Mouse (Mus musculus) embryonic facial prominence, embryonic 12.5 days (tissue): Measurements from ENCODE around the gene Dnajc22. TPM values are rescaled to one million over a fixed set of nuclear protein-coding genes. Genes with fewer than 3 reads are reported as not detected.
A peak's percentile ranks its signal among the peaks of the same experiment; 100 is the strongest.
"Not testable (repeated sequence)": the region's sequence is repeated elsewhere in the genome, so short reads cannot be mapped to it uniquely, and the experiment has no call there.

Experiments
- ATAC-seq: fragments of 200-750 bp; cut with Nextera tagmentation; 2 replicates; pipeline ENCODE4 v1.8.0; 2017; ENCODE audit not compliant: insufficient number of reproducible peaks, insufficient read depth, low FRiP score, low TSS enrichment
- H3K27ac ChIP-seq: fragments of 300-500 bp; sonication (generic); 2 replicates; pipeline ENCODE4 v1.5.1; 2016; ENCODE audit warnings: mild to moderate bottlenecking
- H3K27me3 ChIP-seq: fragments of 300-500 bp; sonication (generic); 2 replicates; pipeline ENCODE4 v1.6.1; 2016; ENCODE audit warnings: mild to moderate bottlenecking, moderate library complexity
- H3K36me3 ChIP-seq: fragments of 300-500 bp; sonication (generic); 2 replicates; pipeline ENCODE4 v1.6.1; 2016; ENCODE audit warnings: mild to moderate bottlenecking
- H3K4me1 ChIP-seq: fragments of 300-500 bp; sonication (generic); 2 replicates; pipeline ENCODE4 v1.6.1; 2016
- H3K4me2 ChIP-seq: fragments of 300-500 bp; sonication (generic); replicated peaks from 2 replicates; pipeline ENCODE4 v1.6.1; 2016; ENCODE audit warnings: mild to moderate bottlenecking, moderate library complexity
- H3K4me3 ChIP-seq: fragments of 300-500 bp; sonication (generic); 2 replicates; pipeline ENCODE4 v1.5.1; 2016; ENCODE audit warnings: mild to moderate bottlenecking
- H3K9ac ChIP-seq: fragments of 300-500 bp; sonication (generic); 2 replicates; pipeline ENCODE4 v1.6.1; 2016; ENCODE audit warnings: mild to moderate bottlenecking, moderate library complexity
- H3K9me3 ChIP-seq: fragments of 300-500 bp; sonication (generic); 2 replicates; pipeline ENCODE4 v1.6.1; 2016; ENCODE audit warnings: mild to moderate bottlenecking, moderate library complexity
- WGBS: fragments of 180-500 bp; shearing (Covaris S2); methylation state at CpG from one replicate; pipeline ENCODE4 v1.1.7; 2016; 5-methylcytosine and 5-hydroxymethylcytosine counted together
- polyA plus RNA-seq: library from polyadenylated mRNA; unstranded; fragments of >200 nt; fragmentation: Nextera tagmentation; extraction: Ambion mirVana; gene quantifications from 2 replicates; pipeline ENCODE4 v1.2.1, GENCODE M21; 2016

Dnajc22 gene
- polyA plus RNA-seq: 0.70 and 0.75 TPM in 2 replicates

DNA sequence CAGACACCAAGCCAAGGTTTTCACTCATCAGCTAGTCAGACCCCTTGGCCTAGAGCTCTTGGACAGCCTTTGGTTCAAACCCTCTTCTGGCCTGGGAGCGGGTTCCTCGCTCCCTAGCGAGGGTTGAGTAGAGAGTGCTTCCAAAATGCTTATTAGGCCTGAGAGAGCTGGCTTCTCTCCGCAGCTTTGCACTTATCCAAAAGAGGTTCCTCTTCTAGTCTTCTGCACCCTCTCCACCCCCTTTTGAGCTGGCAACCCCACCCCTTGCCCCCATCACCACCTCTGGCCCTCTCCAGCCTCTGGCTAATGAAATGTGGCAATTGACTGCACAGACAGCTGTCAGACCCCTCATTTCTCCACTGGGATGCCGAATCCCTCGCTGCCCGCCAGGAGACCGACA, at the start of gene Dnajc22:
Gene Dnajc22 (plus strand): TSS at position 301 of the 400 bp plus-strand sequence.
- 15% methylated on average over 8 of the region's 8 CpGs for WGBS
- peaks cover 49% of the 10 kb centered on the region for H3K4me1 ChIP-seq
- H3K4me2 ChIP-seq: peak within 1 kb of the TSS; percentile 85
- no peaks in the 10 kb centered on the region for H3K9me3 ChIP-seq
- no peaks in the 10 kb centered on the region for H3K36me3 ChIP-seq
- no peak for ATAC-seq
- H3K9ac ChIP-seq: peak within 1 kb of the TSS; percentile 42
- H3K27me3 ChIP-seq: peaks cover 97% of the 10 kb centered on the region
- H3K4me3 ChIP-seq: peak within 1 kb of the TSS; percentile 43
- no peak within 1 kb of the TSS for H3K27ac ChIP-seq

DNA sequence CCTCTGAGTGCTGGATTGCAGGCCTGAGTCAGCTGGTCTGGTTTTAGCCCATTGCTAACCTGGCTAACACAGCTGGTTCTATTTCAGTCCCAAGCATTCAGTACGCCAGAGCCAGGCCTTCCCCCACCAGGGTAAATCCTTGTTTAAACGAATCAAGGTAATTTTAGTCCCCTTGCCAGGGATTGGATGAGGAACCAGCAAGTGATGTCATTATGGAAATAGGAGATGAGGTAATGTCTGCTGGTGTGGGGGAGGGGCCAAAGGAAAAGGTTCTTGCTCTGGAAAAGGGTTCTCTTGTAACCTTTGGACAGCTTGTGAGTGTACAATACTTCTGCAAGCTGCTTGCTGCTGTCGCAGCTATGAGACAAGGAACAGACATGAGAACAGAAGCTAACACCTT, 48.1 kb upstream of the Dnajc22 start:
- no peak overlapping the region for H3K9ac ChIP-seq
- no peak overlapping the region for H3K27ac ChIP-seq
- H3K36me3 ChIP-seq: no peaks in the 10 kb centered on the region
- H3K4me2 ChIP-seq: no peak overlapping the region
- ATAC-seq: no peak
- H3K4me3 ChIP-seq: no peak overlapping the region
- WGBS: 32% methylated on average over 3 of the region's 3 CpGs
- no peaks in the 10 kb centered on the region for H3K27me3 ChIP-seq
- 0 out of 2 replicates have a peak, but pooled peaks cover 7% of the 10 kb centered on the region for H3K4me1 ChIP-seq
- H3K9me3 ChIP-seq: no peaks in the 10 kb centered on the region

DNA sequence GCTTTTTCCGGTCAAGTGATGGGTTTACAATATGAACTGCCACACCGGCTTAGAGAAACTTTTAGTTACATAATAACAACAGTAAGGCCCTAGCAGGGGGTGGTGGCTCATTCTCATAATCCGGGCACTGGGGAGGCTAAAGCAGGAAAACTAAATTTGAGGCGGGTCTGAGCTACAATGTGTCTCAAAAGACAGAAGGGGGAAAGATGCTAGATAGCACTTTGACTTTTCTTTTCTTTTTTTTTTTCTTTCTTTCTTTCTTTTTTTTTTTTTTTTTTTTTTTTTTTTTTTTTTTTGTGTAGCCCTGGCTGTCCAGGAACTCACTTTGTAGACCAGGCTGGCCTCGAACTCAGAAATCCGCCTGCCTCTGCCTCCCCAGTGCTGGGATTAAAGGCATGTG, 47.2 kb upstream of the Dnajc22 start:
- not testable (repeated sequence) for H3K9me3 ChIP-seq, H3K4me2 ChIP-seq, H3K4me3 ChIP-seq, H3K9ac ChIP-seq, H3K27me3 ChIP-seq, ATAC-seq, H3K27ac ChIP-seq, H3K4me1 ChIP-seq, H3K36me3 ChIP-seq
- WGBS: 86% methylated on average over 6 of the region's 6 CpGs

GRCm38 (mm10) chr15:99049473-99050253, 43.3 kb upstream of the Dnajc22 start:
- no peak overlapping the region for H3K4me2 ChIP-seq
- no peaks in the 10 kb centered on the region for H3K36me3 ChIP-seq
- no peaks in the 10 kb centered on the region for H3K9me3 ChIP-seq
- peaks cover 7% of the 10 kb centered on the region for H3K4me1 ChIP-seq
- peaks cover 28% of the 10 kb centered on the region for H3K27me3 ChIP-seq
- no peak overlapping the region for H3K27ac ChIP-seq
- 32% methylated on average over 13 of the region's 13 CpGs for WGBS
- no peak overlapping the region for H3K4me3 ChIP-seq
- no peak for ATAC-seq
- no peak overlapping the region for H3K9ac ChIP-seq

DNA sequence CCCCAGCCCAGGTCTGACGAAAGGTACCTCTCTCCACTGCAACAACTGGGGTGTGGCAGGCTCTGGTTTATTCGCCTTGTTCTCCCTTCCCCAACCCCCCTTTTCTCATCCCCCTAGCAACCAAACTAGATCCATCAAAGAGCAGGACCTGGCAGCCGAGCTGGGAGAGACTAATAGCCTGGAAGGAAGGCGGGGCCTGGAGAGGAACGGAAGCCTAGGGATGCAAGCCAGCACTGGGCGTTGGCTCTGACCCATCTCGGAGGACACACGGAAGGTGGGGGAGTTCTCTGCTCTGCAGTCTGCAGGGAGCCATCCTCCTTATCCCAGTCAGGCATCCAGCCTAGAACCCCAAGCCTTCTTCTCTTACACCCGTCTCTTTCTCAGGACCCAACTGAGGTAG, 39.6 kb upstream of the Dnajc22 start:
- no peak for ATAC-seq
- Histone ChIP-seq H3K27me3 (peaks cover 65% of the 10 kb centered on the region), H3K9me3 (no peaks in the 10 kb centered on the region), H3K4me1 (peaks cover 21% of the 10 kb centered on the region), H3K36me3 (no peaks in the 10 kb centered on the region), H3K27ac (no peak overlapping the region), H3K9ac (no peak overlapping the region), H3K4me2 (no peak overlapping the region), H3K4me3 (no peak overlapping the region)
- 12% methylated on average over 9 of the region's 9 CpGs for WGBS

DNA sequence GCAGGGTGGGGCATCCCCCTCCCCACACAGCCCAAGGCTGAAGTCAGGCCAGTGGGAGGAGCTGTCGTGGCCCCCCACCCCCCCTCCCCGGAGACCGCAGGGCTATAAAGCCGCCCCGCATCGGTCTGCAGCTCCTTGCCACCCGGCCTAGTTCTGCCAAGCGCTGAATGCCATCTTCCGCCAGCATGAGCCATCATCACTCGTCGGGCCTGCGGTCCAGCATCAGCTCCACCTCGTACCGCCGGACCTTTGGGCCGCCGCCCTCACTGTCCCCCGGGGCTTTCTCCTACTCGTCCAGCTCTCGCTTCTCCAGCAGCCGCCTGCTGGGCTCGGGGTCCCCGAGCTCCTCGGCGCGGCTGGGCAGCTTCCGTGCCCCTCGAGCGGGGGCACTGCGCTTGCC, 37.9 kb upstream of the Dnajc22 start, which contains the start of gene Prph:
Gene Prph (plus strand): TSS at position 135 of the 400 bp plus-strand sequence.
- Histone ChIP-seq H3K9ac (peak within 1 kb of the TSS; percentile 45), H3K4me1 (peaks cover 21% of the 10 kb centered on the region), H3K4me3 (peak within 1 kb of the TSS; percentile 38), H3K27ac (no peak within 1 kb of the TSS), H3K36me3 (no peaks in the 10 kb centered on the region), H3K9me3 (no peaks in the 10 kb centered on the region), H3K4me2 (peak within 1 kb of the TSS; percentile 65), H3K27me3 (peaks cover 80% of the 10 kb centered on the region)
- WGBS: 3% methylated on average over 30 of the region's 30 CpGs
- no peak for ATAC-seq

GRCm38 (mm10) chr15:99055511-99055961, 37.4 kb upstream of the Dnajc22 start:
- under 1% methylated on average over 37 of the region's 37 CpGs for WGBS
- no peak for ATAC-seq
- Histone ChIP-seq H3K9me3 (no peaks in the 10 kb centered on the region), H3K27ac (no peak overlapping the region), H3K4me3 (peak overlapping the region; percentile 38), H3K9ac (peak overlapping the region; percentile 45), H3K36me3 (no peaks in the 10 kb centered on the region), H3K27me3 (peaks cover 77% of the 10 kb centered on the region), H3K4me2 (peak overlapping the region; percentile 65), H3K4me1 (peaks cover 21% of the 10 kb centered on the region)

DNA sequence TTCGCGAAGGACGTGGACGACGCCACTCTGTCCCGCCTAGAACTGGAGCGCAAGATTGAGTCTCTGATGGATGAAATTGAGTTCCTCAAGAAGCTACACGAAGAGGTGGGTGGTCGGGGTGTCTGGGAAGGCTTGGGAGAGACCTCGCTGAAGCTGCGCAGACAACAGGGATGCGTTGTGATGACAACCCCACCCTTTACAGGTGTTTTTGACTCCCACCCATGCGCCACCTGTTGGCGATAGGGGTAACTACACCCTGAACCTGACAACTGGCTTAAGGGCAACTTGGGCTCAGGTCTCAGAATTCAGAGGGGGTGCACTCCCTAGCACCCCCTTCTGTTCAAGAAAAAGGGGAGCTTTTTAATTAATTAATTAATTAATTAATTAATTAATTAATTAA, 36.6 kb upstream of the Dnajc22 start:
- Histone ChIP-seq H3K27me3 (peaks cover 76% of the 10 kb centered on the region), H3K9me3 (no peaks in the 10 kb centered on the region), H3K4me1 (peaks cover 21% of the 10 kb centered on the region), H3K27ac (no peak overlapping the region), H3K36me3 (no peaks in the 10 kb centered on the region), H3K9ac (no peak overlapping the region), H3K4me2 (peak overlapping the region; percentile 65), H3K4me3 (peak overlapping the region; percentile 38; the same call in 1 of the 2 replicates)
- 6% methylated on average over 14 of the region's 14 CpGs for WGBS
- ATAC-seq: no peak

DNA sequence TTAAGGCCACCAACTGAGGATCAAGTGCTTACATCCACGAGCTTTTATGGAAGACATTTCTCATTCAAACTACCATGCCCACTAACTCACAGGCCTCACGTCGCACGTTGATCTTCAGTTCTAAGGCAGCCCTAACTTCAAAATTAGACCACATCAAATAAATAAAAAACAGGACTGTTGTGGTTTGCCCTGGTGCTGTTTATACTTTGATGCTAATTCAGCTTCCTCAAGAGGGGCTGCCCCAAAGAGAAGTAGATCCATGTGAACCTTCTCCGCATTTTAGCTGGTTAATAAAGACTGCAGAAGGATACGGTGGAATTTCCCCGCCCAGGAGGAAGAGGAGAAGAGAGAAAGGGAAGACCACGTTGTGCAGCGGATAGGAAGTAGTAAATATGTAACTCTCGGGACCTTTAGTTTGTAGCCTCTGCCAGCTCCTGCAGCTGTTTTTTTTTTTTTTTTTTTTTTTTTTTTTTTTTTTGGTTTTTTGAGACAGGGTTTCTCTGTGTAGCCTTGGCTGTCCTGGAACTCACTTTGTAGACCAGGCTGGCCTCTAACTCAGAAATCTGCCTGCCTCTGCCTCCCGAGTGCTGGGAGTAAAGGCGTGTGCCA, 27.3 kb upstream of the Dnajc22 start:
- no peak for ATAC-seq
- no peaks in the 10 kb centered on the region for H3K9me3 ChIP-seq
- H3K4me1 ChIP-seq: no peaks in the 10 kb centered on the region
- no peak overlapping the region for H3K27ac ChIP-seq
- H3K9ac ChIP-seq: no peak overlapping the region
- H3K4me2 ChIP-seq: no peak overlapping the region
- no peak overlapping the region for H3K4me3 ChIP-seq
- H3K27me3 ChIP-seq: peaks cover 5% of the 10 kb centered on the region; the same call in 1 of the 2 replicates
- WGBS: 71% methylated on average over 12 of the region's 12 CpGs
- no peaks in the 10 kb centered on the region for H3K36me3 ChIP-seq

DNA sequence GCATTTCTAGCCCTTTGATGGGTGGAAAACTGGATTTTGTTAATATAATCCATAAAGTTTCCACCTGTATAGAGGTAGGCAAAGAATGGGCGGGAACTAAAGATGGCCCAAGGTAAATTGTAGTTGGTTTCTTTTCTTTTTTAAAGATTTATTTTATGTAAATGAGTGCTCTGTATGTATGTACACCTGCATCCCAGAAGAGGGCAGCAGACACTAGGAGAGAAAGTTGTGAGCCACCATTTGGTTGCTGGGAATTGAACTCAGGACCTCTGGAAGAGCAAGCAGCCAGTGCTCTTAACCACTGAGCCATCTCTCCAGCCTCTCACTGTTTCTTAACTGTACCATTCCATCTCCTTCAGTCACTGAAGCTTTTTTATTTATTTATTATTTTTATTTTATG, 21.0 kb upstream of the Dnajc22 start:
- no peak for ATAC-seq
- peaks cover 5% of the 10 kb centered on the region for H3K36me3 ChIP-seq
- 90% methylated on average over 1 of the region's 1 CpGs for WGBS
- H3K27ac ChIP-seq: no peak overlapping the region
- no peak overlapping the region for H3K4me2 ChIP-seq
- no peaks in the 10 kb centered on the region for H3K27me3 ChIP-seq
- no peak overlapping the region for H3K9ac ChIP-seq
- no peaks in the 10 kb centered on the region for H3K9me3 ChIP-seq
- H3K4me1 ChIP-seq: peaks cover 14% of the 10 kb centered on the region
- H3K4me3 ChIP-seq: no peak overlapping the region

DNA sequence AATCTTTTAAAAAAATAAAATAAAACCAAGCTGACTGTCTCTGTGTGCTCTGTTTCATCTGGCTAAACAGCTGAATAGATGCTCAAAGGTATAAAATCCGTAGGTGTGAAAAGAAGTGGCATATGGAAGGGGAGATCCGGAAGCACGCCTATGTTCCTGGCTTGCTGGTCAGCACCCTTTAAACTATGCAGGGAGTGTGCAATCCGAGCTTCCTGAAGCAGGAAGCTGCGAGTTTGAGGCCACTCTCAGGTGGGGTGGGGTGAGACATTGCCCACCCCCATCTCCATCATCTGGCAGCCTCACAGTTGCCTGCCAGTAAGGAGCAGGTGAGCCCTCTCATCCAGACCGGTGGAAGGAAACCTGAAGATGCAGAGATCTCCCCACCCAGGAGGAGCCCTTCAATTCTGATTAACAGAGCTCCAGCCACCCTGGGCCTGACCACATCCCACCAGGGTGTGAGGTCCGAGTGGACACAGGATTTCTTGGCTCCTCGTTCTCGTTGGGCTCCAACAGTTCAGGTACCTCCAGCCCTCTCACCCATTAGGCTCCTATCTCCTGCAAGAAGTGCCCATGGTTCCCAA, 18.9 kb upstream of the Dnajc22 start, which contains the start of gene Troap:
Gene Troap (plus strand): TSS at position 557 of the 581 bp plus-strand sequence.
- no peaks in the 10 kb centered on the region for H3K27me3 ChIP-seq
- peak within 1 kb of the TSS; percentile 73 for H3K4me2 ChIP-seq
- ATAC-seq: no peak; the same call in none of the 2 replicates

More for the DNA sequence above, 18.9 kb upstream of the Dnajc22 start, which contains the start of gene Troap:
- Histone ChIP-seq H3K9me3 (no peaks in the 10 kb centered on the region), H3K4me3 (peak within 1 kb of the TSS; percentile 59), H3K4me1 (peaks cover 28% of the 10 kb centered on the region), H3K9ac (peak within 1 kb of the TSS; percentile 70), H3K27ac (peak within 1 kb of the TSS; percentile 94), H3K36me3 (peaks cover 23% of the 10 kb centered on the region)
- 18% methylated on average over 9 of the region's 9 CpGs for WGBS
